ENCODE assay signal across 8 mouse cellular contexts in the genomic region with DNA sequence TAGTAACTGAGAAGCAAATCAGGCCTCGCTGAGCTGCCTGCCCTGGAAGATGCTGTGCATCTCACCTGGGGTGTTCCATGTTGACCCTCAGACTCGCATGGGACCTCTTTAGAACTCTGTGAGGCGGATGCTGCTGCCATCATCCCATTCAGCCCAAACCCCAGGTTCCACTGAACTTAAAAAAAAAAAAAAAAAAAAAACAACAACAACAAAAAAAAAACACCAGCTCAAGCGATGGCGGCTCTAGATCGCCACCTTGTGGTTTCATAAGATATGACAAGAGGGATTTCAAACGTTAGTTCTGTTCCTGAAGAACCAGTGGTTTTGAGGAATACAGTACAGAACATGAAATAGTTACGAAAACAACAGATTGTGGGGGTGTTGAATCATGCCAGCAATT. TPM values are rescaled to one million over a fixed set of nuclear protein-coding genes. Genes with fewer than 3 reads are reported as not detected.
DNase-seq lines count a peak whose midpoint lies in the region; ATAC-seq and TF ChIP-seq lines count a peak whose summit lies in the region.
"Had no signal": no experiment of that assay in that cellular context is flagged by ENCODE, and none has a peak within 500 bp of the region (broad histone marks: within the 10 kb centered on the region; RNA-seq: fewer than 3 reads in every experiment).

No protein-coding gene starts in this region.

- no peak overlapping the region for H3K27ac ChIP-seq in kidney, embryonic 14.5 days (ENCODE audit: low read depth, low read length)
- H3K27ac ChIP-seq: embryonic facial prominence, embryonic 15.5 days had no signal

- no peaks in the 10 kb centered on the region for H3K36me3 ChIP-seq in kidney, embryonic 14.5 days (ENCODE audit: control insufficient read depth, insufficient read depth, low read length)
- H3K36me3 ChIP-seq: embryonic facial prominence, embryonic 15.5 days had no signal

- no peaks in the 10 kb centered on the region for H3K27me3 ChIP-seq in kidney, embryonic 14.5 days (ENCODE audit: control insufficient read depth, insufficient read depth, low read length)
- H3K27me3 ChIP-seq in Patski: no peaks in the 10 kb centered on the region
- H3K27me3 ChIP-seq: embryonic facial prominence, embryonic 15.5 days had no signal

- 29% methylated on average over 8 of the region's 8 CpGs for WGBS in kidney, embryonic 14.5 days

- peak; percentile 62 for TF ChIP-seq CTCF in Patski (IDR thresholded peaks at IDR 0.05)

- ATAC-seq in kidney, embryonic 14.5 days (ENCODE audit: low FRiP score, low TSS enrichment): no peak
- no peak for ATAC-seq in Patski
- peak; percentile 36 for ATAC-seq in erythroid progenitor cell, adult 5-6 weeks (replicated peaks; ENCODE audit: low FRiP score, poor library complexity, severe bottlenecking)

- no peaks in the 10 kb centered on the region for H3K9me3 ChIP-seq in kidney, embryonic 14.5 days (ENCODE audit: control insufficient read depth, low read length)
- H3K9me3 ChIP-seq: embryonic facial prominence, embryonic 15.5 days had no signal

- in situ Hi-C loops in Patski (cut with MboI; ENCODE audit: low pct_unique_long_range_greater_than_20kb): loop anchor here (5.0 to 25.0 kb wide), 2 partner anchors 231 to 666 kb away; no protein-coding TSS in a partner anchor

- H3K4me3 ChIP-seq in kidney, embryonic 14.5 days (ENCODE audit: low read length): no peak overlapping the region
- H3K4me3 ChIP-seq: embryonic facial prominence, embryonic 15.5 days had no signal

- POLR2A ChIA-PET in Patski (lab: Charles Lee): no interaction called here

- CTCF ChIA-PET in Patski (lab: Charles Lee): interaction anchor here (0.6 to 1.6 kb wide), 4 partner anchors 9 to 115 kb away, joined by 3 to 5 read pairs (median 4); no protein-coding TSS in a partner anchor

- H3K4me1 ChIP-seq in kidney, embryonic 14.5 days (ENCODE audit: control insufficient read depth, insufficient read depth, low read length): no peaks in the 10 kb centered on the region
- H3K4me1 ChIP-seq: embryonic facial prominence, embryonic 15.5 days had no signal

- peak; percentile 18 for DNase-seq in kidney, adult 18-20 months
- DNase-seq in CD4-positive helper T cell, adult 2 months (ENCODE audit: low read depth, low spot score): peak; percentile 54
- DNase-seq in Patski (ENCODE audit: low read depth, low spot score): no peak
- peak; percentile 14 for DNase-seq in lung, postnatal 25 days (ENCODE audit: low spot score)
- no peak for DNase-seq in yolk sac, embryonic 10.5 days (ENCODE audit: low spot score)

- no peak overlapping the region for H3K9ac ChIP-seq in kidney, embryonic 14.5 days (ENCODE audit: low read depth, low read length)
- H3K9ac ChIP-seq: embryonic facial prominence, embryonic 15.5 days had no signal

- no peak overlapping the region for H3K4me2 ChIP-seq in kidney, embryonic 14.5 days (replicated peaks; ENCODE audit: low read depth, low read length)
- H3K4me2 ChIP-seq: embryonic facial prominence, embryonic 15.5 days had no signal

RNA-seq across cellular contexts. Expression of a gene that starts 22.2 kb away (rescaled TPM):
- 0.11 TPM in 1 of 2 replicates, not detected in the other for polyA plus RNA-seq in kidney, embryonic 14.5 days (2014; fragmentation: Nextera tagmentation; extraction: Ambion mirVana)
- polyA plus RNA-seq in Patski (2021): not detected
- not detected in 2 replicates for total RNA-seq in erythroid progenitor cell, adult 5-6 weeks (2015; ENCODE audit: low replicate concordance)
- total RNA-seq in erythroid progenitor cell, adult 5-6 weeks (2017; ENCODE audit: low replicate concordance): not detected in 2 replicates

RNA-seq across cellular contexts. Expression of a gene that starts 43.0 kb away (rescaled TPM):
- polyA plus RNA-seq in kidney, embryonic 14.5 days (2014; fragmentation: Nextera tagmentation; extraction: Ambion mirVana): 9.5 and 17.2 TPM in 2 replicates
- polyA plus RNA-seq in Patski (2021): 28.7 TPM
- total RNA-seq in erythroid progenitor cell, adult 5-6 weeks (2015; ENCODE audit: low replicate concordance): 18.4 and 23.8 TPM in 2 replicates
- total RNA-seq in erythroid progenitor cell, adult 5-6 weeks (2017; ENCODE audit: low replicate concordance): 17.7 and 22.2 TPM in 2 replicates

RNA-seq across cellular contexts. Expression of a gene that starts 43.3 kb away (rescaled TPM):
- 28.1 and 29.6 TPM in 2 replicates for polyA plus RNA-seq in kidney, embryonic 14.5 days (2014; fragmentation: Nextera tagmentation; extraction: Ambion mirVana)
- 20.4 TPM for polyA plus RNA-seq in Patski (2021)
- total RNA-seq in erythroid progenitor cell, adult 5-6 weeks (2015; ENCODE audit: low replicate concordance): 2.9 and 4.2 TPM in 2 replicates
- 3.7 TPM in 1 of 2 replicates, not detected in the other for total RNA-seq in erythroid progenitor cell, adult 5-6 weeks (2017; ENCODE audit: low replicate concordance)

RNA-seq across cellular contexts. Expression of a gene that starts 56.5 kb away (rescaled TPM):
- 181 and 197 TPM in 2 replicates for polyA plus RNA-seq in kidney, embryonic 14.5 days (2014; fragmentation: Nextera tagmentation; extraction: Ambion mirVana)
- polyA plus RNA-seq in Patski (2021): 117 TPM
- 104 and 179 TPM in 2 replicates for total RNA-seq in erythroid progenitor cell, adult 5-6 weeks (2015; ENCODE audit: low replicate concordance)
- 74.6 and 104 TPM in 2 replicates for total RNA-seq in erythroid progenitor cell, adult 5-6 weeks (2017; ENCODE audit: low replicate concordance)

Comparison
In these comparisons a context has a peak if more than half of its experiments do, and no peak if none do; other contexts are left out.
1. DNase-seq: peak in kidney, adult 18-20 months (single experiment), CD4-positive helper T cell, adult 2 months (single experiment) and lung, postnatal 25 days (single experiment); none in Patski (single experiment) and yolk sac, embryonic 10.5 days (single experiment).